Mouse (Mus musculus) activated CD4-positive, CD25-positive, alpha-beta regulatory T cell, adult 9 weeks (primary cell): ENCODE results near the gene Ece1. TPM values are rescaled to one million over a fixed set of nuclear protein-coding genes. Genes with fewer than 3 reads are reported as not detected.

Experiments used
- polyA plus RNA-seq: library from polyadenylated mRNA; unstranded; fragments of 100-300 nt; shearing (Covaris generic); gene quantifications from one replicate; pipeline ENCODE4 v1.2.1, GENCODE M21; 2017

Gene Ece1
- polyA plus RNA-seq: 32.2 TPM

DNA sequence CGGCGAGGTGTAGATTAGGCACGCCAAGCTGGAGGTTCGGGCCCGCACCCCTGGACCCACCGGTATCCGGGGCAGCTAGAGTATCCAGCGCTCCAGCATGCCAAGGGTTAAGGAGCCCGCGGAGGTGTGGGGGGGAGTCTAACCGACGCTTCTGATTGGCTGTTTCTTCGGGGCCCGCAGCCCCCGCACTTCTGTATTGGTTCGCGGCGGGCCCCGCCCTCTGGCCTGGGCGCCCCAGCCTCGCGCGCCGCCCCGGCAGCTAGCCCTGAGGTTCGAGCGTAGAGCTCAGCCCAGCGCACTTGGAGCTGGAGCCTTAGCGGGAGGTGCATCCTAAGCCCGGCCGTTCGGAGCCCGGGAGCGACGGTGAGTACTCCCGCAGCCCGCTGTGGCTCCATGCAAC lies at the start of gene Ece1:
Gene Ece1, plus strand, starts transcription at position 219 of the 400 bp plus-strand sequence.

DNA sequence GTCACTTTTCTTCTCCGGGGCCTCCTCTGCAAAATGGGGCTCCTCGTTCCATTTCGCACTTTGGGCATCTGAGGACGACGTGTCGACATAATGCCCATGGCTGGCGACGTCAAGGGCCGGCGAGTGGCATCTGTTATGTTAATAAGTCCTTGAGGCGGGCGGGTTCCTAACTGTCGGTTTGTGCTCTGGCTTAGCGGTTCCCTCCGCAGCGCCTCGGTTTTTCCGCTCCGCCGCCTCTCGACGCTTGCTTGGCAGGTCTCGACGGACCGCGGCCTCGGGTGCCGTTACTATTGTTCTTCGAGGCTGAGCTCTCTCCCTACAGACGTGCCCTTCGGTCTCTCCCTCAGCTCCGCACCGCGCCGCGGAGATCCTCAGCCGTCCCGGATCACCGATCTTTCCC lies 130.9 kb downstream of the Ece1 start, which contains the start of gene Eif4g3:
Gene Eif4g3, plus strand, starts transcription at position 133 of the 400 bp plus-strand sequence.

Other genes starting within 250 kb of the Ece1 start
- 1.8 TPM for gene Rap1gap, start 197.5 kb upstream of the Ece1 start, polyA plus RNA-seq
- gene Alpl, start 65.9 kb upstream of the Ece1 start, polyA plus RNA-seq: 3.7 TPM
- gene Eif4g3, start 130.8 kb downstream of the Ece1 start, polyA plus RNA-seq: 22.9 TPM